In the genomic region with DNA sequence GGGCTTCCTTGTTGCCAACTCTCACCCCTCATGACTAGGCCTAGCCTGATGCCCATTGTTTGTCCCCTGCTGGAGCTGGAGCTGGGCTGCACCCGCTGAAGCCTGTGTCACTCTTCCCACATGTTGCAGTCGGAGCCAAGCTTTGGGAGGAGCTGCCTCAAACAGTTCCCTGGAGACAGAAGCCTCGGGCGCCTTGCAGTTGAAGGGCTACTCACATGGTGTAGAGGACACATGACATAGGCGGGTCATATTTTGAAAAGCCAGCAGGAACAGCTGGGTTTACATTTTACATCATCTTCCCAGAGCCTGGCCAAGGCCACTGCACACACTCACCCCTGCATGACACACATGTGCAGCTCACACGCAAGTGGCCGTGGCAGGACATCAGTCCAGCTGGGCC, we compare ENCODE assay signal across 15 mouse cellular contexts. TPM values are rescaled to one million over a fixed set of nuclear protein-coding genes. Genes with fewer than 3 reads are reported as not detected.
DNase-seq lines count a peak whose midpoint lies in the region; ATAC-seq and TF ChIP-seq lines count a peak whose summit lies in the region.
"Had no signal": no experiment of that assay in that cellular context is flagged by ENCODE, and none has a peak within 500 bp of the region (broad histone marks: within the 10 kb centered on the region; RNA-seq: fewer than 3 reads in every experiment).

No protein-coding gene starts in this region.

- H3K36me3 ChIP-seq in liver, postnatal 0 days (replicated peaks; ENCODE audit: insufficient read depth, low read length) = peaks cover 79% of the 10 kb centered on the region
- peaks cover 77% of the 10 kb centered on the region for H3K36me3 ChIP-seq in intestine, postnatal 0 days (ENCODE audit: control insufficient read depth, insufficient read depth)

- no peak overlapping the region for H3K4me3 ChIP-seq in liver, postnatal 0 days (ENCODE audit: low read depth, low read length)
- no peak overlapping the region for H3K4me3 ChIP-seq in intestine, postnatal 0 days (ENCODE audit: low read depth, low read length)
- H3K4me3 ChIP-seq: embryonic facial prominence, embryonic 13.5 days; limb, embryonic 10.5 days; liver, embryonic 13.5 days; midbrain, embryonic 15.5 days had no signal

- intact Hi-C loops in heart, postnatal 14 days (cut with DNase I) = no loop called here

- no peak for TF ChIP-seq EP300 in liver, postnatal 0 days (IDR thresholded peaks at IDR 0.05; ENCODE audit: low read depth)

- no peaks in the 10 kb centered on the region for H3K27me3 ChIP-seq in liver, postnatal 0 days (ENCODE audit: insufficient read depth, low read length)
- no peaks in the 10 kb centered on the region for H3K27me3 ChIP-seq in intestine, postnatal 0 days (replicated peaks; ENCODE audit: control insufficient read depth, insufficient read depth, low read length)
- H3K27me3 ChIP-seq: embryonic facial prominence, embryonic 13.5 days; liver, embryonic 13.5 days; midbrain, embryonic 15.5 days had no signal

- H3K27ac ChIP-seq in liver, postnatal 0 days (ENCODE audit: low read depth) = peak overlapping the region; percentile 51; the same call in 1 of the 2 replicates
- H3K27ac ChIP-seq in intestine, postnatal 0 days (ENCODE audit: low read depth, low read length) = no peak overlapping the region
- H3K27ac ChIP-seq: embryonic facial prominence, embryonic 13.5 days; limb, embryonic 10.5 days; liver, embryonic 13.5 days; midbrain, embryonic 15.5 days had no signal

- H3K9me3 ChIP-seq in liver, postnatal 0 days (ENCODE audit: low read length) = no peaks in the 10 kb centered on the region
- no peaks in the 10 kb centered on the region for H3K9me3 ChIP-seq in intestine, postnatal 0 days (ENCODE audit: control insufficient read depth)
- H3K9me3 ChIP-seq: embryonic facial prominence, embryonic 13.5 days; limb, embryonic 10.5 days; liver, embryonic 13.5 days; midbrain, embryonic 15.5 days had no signal

- no peak overlapping the region for H3K4me2 ChIP-seq in liver, postnatal 0 days (ENCODE audit: low read depth, low read length)
- H3K4me2 ChIP-seq in intestine, postnatal 0 days (replicated peaks; ENCODE audit: low read depth) = no peak overlapping the region
- H3K4me2 ChIP-seq: embryonic facial prominence, embryonic 13.5 days; liver, embryonic 13.5 days; midbrain, embryonic 15.5 days had no signal

- DNase-seq in gastrocnemius, adult 18-20 months (ENCODE audit: low spot score) = peak; percentile 43
- DNase-seq in gastrocnemius, postnatal 25 days = no peak
- DNase-seq in liver, postnatal 0 days = no peak
- DNase-seq in liver = no peak
- peak; percentile 57 to 65 for DNase-seq in heart, postnatal 14 days
- no peak for DNase-seq in right cerebral cortex, adult 2 months (ENCODE audit: low spot score in 2 of 2)
- DNase-seq: B cell, adult 2 months; layer of hippocampus, postnatal 36 days; liver, embryonic 13.5 days; right cerebral cortex, postnatal 25 days; thymus, postnatal 4 days had no signal

- ATAC-seq in liver, postnatal 0 days = peak; percentile 19; the same call in 1 of the 2 replicates
- ATAC-seq in intestine, postnatal 0 days = no peak
- ATAC-seq: midbrain, embryonic 15.5 days had no signal

- 83% methylated on average over 7 of the region's 7 CpGs for WGBS in liver, postnatal 0 days (ENCODE audit: insufficient replicate concordance)
- 78% methylated on average over 7 of the region's 7 CpGs for WGBS in intestine, postnatal 0 days

- no peak overlapping the region for H3K9ac ChIP-seq in liver, postnatal 0 days (replicated peaks)
- no peak overlapping the region for H3K9ac ChIP-seq in intestine, postnatal 0 days (ENCODE audit: low read depth, low read length)
- H3K9ac ChIP-seq: embryonic facial prominence, embryonic 13.5 days; liver, embryonic 13.5 days; midbrain, embryonic 15.5 days had no signal

- peaks cover 8% of the 10 kb centered on the region for H3K4me1 ChIP-seq in liver, postnatal 0 days (ENCODE audit: insufficient read depth)
- no peaks in the 10 kb centered on the region for H3K4me1 ChIP-seq in intestine, postnatal 0 days (replicated peaks; ENCODE audit: control insufficient read depth, insufficient read depth, low read length)
- H3K4me1 ChIP-seq: embryonic facial prominence, embryonic 13.5 days; limb, embryonic 10.5 days; midbrain, embryonic 15.5 days had no signal

- TF ChIP-seq CTCF in liver, postnatal 0 days (IDR thresholded peaks at IDR 0.05; ENCODE audit: low read depth) = no peak
- no peak for TF ChIP-seq CTCF in intestine, postnatal 0 days (IDR thresholded peaks at IDR 0.05; ENCODE audit: low read depth)

RNA-seq across cellular contexts. Expression of gene Tbc1d9b, which starts 18.0 kb away (rescaled TPM):
- total RNA-seq in gastrocnemius, adult 18-20 months (2021) = 10 to 100 TPM; 21.3 to 22.8 TPM
- 10 to 100 TPM; 19.8 to 27.3 TPM for total RNA-seq in gastrocnemius, postnatal 25 days (2021)
- polyA plus RNA-seq in liver, postnatal 0 days (2015; fragmentation: Nextera tagmentation; extraction: Ambion mirVana) = 8.9 and 9.1 TPM in 2 replicates
- total RNA-seq in heart, postnatal 14 days (2021) = 10 to 100 TPM; 41.8 to 43.4 TPM
- polyA plus RNA-seq in intestine, postnatal 0 days (2015; fragmentation: Nextera tagmentation; extraction: Ambion mirVana) = 16.7 and 18.0 TPM in 2 replicates

RNA-seq across cellular contexts. Expression of gene Mrnip, which starts 25.0 kb away (rescaled TPM):
- 1 to 10 TPM; 2.4 to 2.7 TPM for total RNA-seq in gastrocnemius, adult 18-20 months (2021)
- total RNA-seq in gastrocnemius, postnatal 25 days (2021) = 1 to 10 TPM; 2.8 TPM
- 5.0 and 5.1 TPM in 2 replicates for polyA plus RNA-seq in liver, postnatal 0 days (2015; fragmentation: Nextera tagmentation; extraction: Ambion mirVana)
- total RNA-seq in heart, postnatal 14 days (2021) = 1 to 10 TPM; 3.4 to 4.3 TPM
- polyA plus RNA-seq in intestine, postnatal 0 days (2015; fragmentation: Nextera tagmentation; extraction: Ambion mirVana) = 6.1 and 7.0 TPM in 2 replicates

Comparison
In these comparisons a context has a peak if more than half of its experiments do, and no peak if none do; other contexts are left out.
1. DNase-seq: peak in gastrocnemius, adult 18-20 months (single experiment) and heart, postnatal 14 days (2 of 2); none in gastrocnemius, postnatal 25 days (single experiment), liver, postnatal 0 days (single experiment), liver (single experiment) and right cerebral cortex, adult 2 months (0 of 2).